In genomic region chr5:122311692-122312091, GRCm38 (mm10) we compare ENCODE assay signal across 16 mouse cellular contexts. TPM values are rescaled to one million over a fixed set of nuclear protein-coding genes. Genes with fewer than 3 reads are reported as not detected.
A peak's percentile ranks its signal among the peaks of the same experiment; 100 is the strongest.
DNase-seq lines count a peak whose midpoint lies in the region; ATAC-seq and TF ChIP-seq lines count a peak whose summit lies in the region.
"Had no signal": no experiment of that assay in that cellular context is flagged by ENCODE, and none has a peak within 500 bp of the region (broad histone marks: within the 10 kb centered on the region; RNA-seq: fewer than 3 reads in every experiment).

No protein-coding gene starts in this region.

- peak; percentile 32 for DNase-seq in CD4-positive, CD25-positive, alpha-beta regulatory T cell, adult 2 months (ENCODE audit: low read depth, low spot score)
- DNase-seq in kidney, adult 2 months = no peak
- DNase-seq in 416B (ENCODE audit: low read depth) = peak; percentile 58
- DNase-seq in thymus, postnatal 0 days (ENCODE audit: low spot score) = peak; percentile 93
- DNase-seq in embryo, embryonic 10 days (ENCODE audit: low spot score) = no peak
- no peak for DNase-seq in adrenal gland, adult 2 months
- DNase-seq: cerebellum, adult 18-20 months; lung, postnatal 4 days; right cerebral cortex, postnatal 14 days had no signal

- ATAC-seq in CD4-positive, CD25-positive, alpha-beta regulatory T cell, adult 4 months = no peak
- ATAC-seq in kidney, embryonic 14.5 days (ENCODE audit: low FRiP score, low TSS enrichment) = no peak
- ATAC-seq: forebrain, embryonic 16.5 days; midbrain, embryonic 16.5 days had no signal

- H3K9me3 ChIP-seq in kidney, embryonic 14.5 days (ENCODE audit: control insufficient read depth, low read length) = no peaks in the 10 kb centered on the region
- H3K9me3 ChIP-seq: neural tube, embryonic 12.5 days had no signal

- 53% methylated on average over 7 of the region's 7 CpGs for WGBS in kidney, adult 2 months
- WGBS in kidney, embryonic 14.5 days = 78% methylated on average over 7 of the region's 7 CpGs

- H3K36me3 ChIP-seq in kidney, adult 2 months (ENCODE audit: control insufficient read depth, insufficient read depth, low read length) = no peaks in the 10 kb centered on the region
- peaks cover 19% of the 10 kb centered on the region for H3K36me3 ChIP-seq in kidney, embryonic 14.5 days (ENCODE audit: control insufficient read depth, insufficient read depth, low read length)

- H3K27ac ChIP-seq in kidney, adult 2 months (ENCODE audit: insufficient read depth, low read depth, low read length) = peak overlapping the region; percentile 2; the same call in 1 of the 2 replicates
- no peak overlapping the region for H3K27ac ChIP-seq in kidney, embryonic 14.5 days (ENCODE audit: low read depth, low read length)
- H3K27ac ChIP-seq: kidney, postnatal 0 days; neural tube, embryonic 12.5 days had no signal

- no peak for TF ChIP-seq CTCF in kidney, adult 2 months (conservative IDR thresholded peaks at IDR 0.05; ENCODE audit: insufficient read depth, insufficient read length, low read depth, low read length)

- no peak overlapping the region for H3K4me2 ChIP-seq in kidney, embryonic 14.5 days (replicated peaks; ENCODE audit: low read depth, low read length)
- H3K4me2 ChIP-seq: heart, embryonic 11.5 days; neural tube, embryonic 12.5 days had no signal

- TF ChIP-seq POLR2A in kidney, adult 2 months (IDR thresholded peaks at IDR 0.05; ENCODE audit: low read depth, low read length) = no peak

- no peak overlapping the region for H3K9ac ChIP-seq in kidney, embryonic 14.5 days (ENCODE audit: low read depth, low read length)
- H3K9ac ChIP-seq: neural tube, embryonic 12.5 days had no signal

- H3K4me3 ChIP-seq in kidney, adult 2 months (ENCODE audit: insufficient read depth, low read depth, low read length) = no peak overlapping the region
- no peak overlapping the region for H3K4me3 ChIP-seq in kidney, embryonic 14.5 days (ENCODE audit: low read length)
- H3K4me3 ChIP-seq: neural tube, embryonic 12.5 days had no signal

- no peaks in the 10 kb centered on the region for H3K27me3 ChIP-seq in kidney, adult 2 months (replicated peaks; ENCODE audit: control insufficient read depth, insufficient read depth, low read length)
- no peaks in the 10 kb centered on the region for H3K27me3 ChIP-seq in kidney, embryonic 14.5 days (ENCODE audit: control insufficient read depth, insufficient read depth, low read length)
- H3K27me3 ChIP-seq: neural tube, embryonic 12.5 days had no signal

- peaks cover 34% of the 10 kb centered on the region for H3K4me1 ChIP-seq in kidney, adult 2 months (ENCODE audit: control insufficient read depth, insufficient read depth, low read length)
- H3K4me1 ChIP-seq in kidney, embryonic 14.5 days (ENCODE audit: control insufficient read depth, insufficient read depth, low read length) = peaks cover 9% of the 10 kb centered on the region
- H3K4me1 ChIP-seq: neural tube, embryonic 12.5 days had no signal

RNA-seq across cellular contexts. Expression of gene Pptc7, which starts 27.5 kb away (rescaled TPM):
- 10 to 100 TPM; 17.8 to 18.7 TPM for polyA plus RNA-seq in CD4-positive, CD25-positive, alpha-beta regulatory T cell, adult 4 months (2017; shearing (Covaris generic))
- polyA plus RNA-seq in kidney, adult 2 months (2012; rRNA removed) = 28.8 and 31.7 TPM in 2 replicates
- polyA plus RNA-seq in kidney, embryonic 14.5 days (2014; fragmentation: Nextera tagmentation; extraction: Ambion mirVana) = 7.9 and 10.9 TPM in 2 replicates
- 23.8 and 34.3 TPM in 2 replicates for polyA plus RNA-seq in thymus, postnatal 0 days (2015; fragmentation: Nextera tagmentation; extraction: Ambion mirVana)
- total RNA-seq in adrenal gland, adult 2 months (2021) = 10 to 100 TPM; 52.0 to 63.4 TPM
- 46.3 and 57.5 TPM in 2 replicates for polyA plus RNA-seq in adrenal gland, adult 2 months (2012; rRNA removed)

RNA-seq across cellular contexts. Expression of gene Rad9b, which starts 42.3 kb away (rescaled TPM):
- polyA plus RNA-seq in CD4-positive, CD25-positive, alpha-beta regulatory T cell, adult 4 months (2017; shearing (Covaris generic)) = 10 to 100 TPM; 13.6 to 17.0 TPM
- polyA plus RNA-seq in kidney, adult 2 months (2012; rRNA removed) = 4.2 and 4.5 TPM in 2 replicates
- polyA plus RNA-seq in kidney, embryonic 14.5 days (2014; fragmentation: Nextera tagmentation; extraction: Ambion mirVana) = 11.4 and 12.2 TPM in 2 replicates
- polyA plus RNA-seq in thymus, postnatal 0 days (2015; fragmentation: Nextera tagmentation; extraction: Ambion mirVana) = 11.5 and 12.3 TPM in 2 replicates
- 1 to 10 TPM; 1.9 to 2.8 TPM for total RNA-seq in adrenal gland, adult 2 months (2021)
- 2.3 and 2.4 TPM in 2 replicates for polyA plus RNA-seq in adrenal gland, adult 2 months (2012; rRNA removed)

RNA-seq across cellular contexts. Expression of gene Vps29, which starts 42.5 kb away (rescaled TPM):
- 100 to 1,000 TPM; 193 to 203 TPM for polyA plus RNA-seq in CD4-positive, CD25-positive, alpha-beta regulatory T cell, adult 4 months (2017; shearing (Covaris generic))
- polyA plus RNA-seq in kidney, adult 2 months (2012; rRNA removed) = 111 and 133 TPM in 2 replicates
- polyA plus RNA-seq in kidney, embryonic 14.5 days (2014; fragmentation: Nextera tagmentation; extraction: Ambion mirVana) = 224 and 236 TPM in 2 replicates
- polyA plus RNA-seq in thymus, postnatal 0 days (2015; fragmentation: Nextera tagmentation; extraction: Ambion mirVana) = 198 and 215 TPM in 2 replicates
- 100 to 1,000 TPM; 128 to 165 TPM for total RNA-seq in adrenal gland, adult 2 months (2021)
- 13.1 and 18.5 TPM in 2 replicates for polyA plus RNA-seq in adrenal gland, adult 2 months (2012; rRNA removed)

RNA-seq across cellular contexts. Expression of gene Tctn1, which starts 47.4 kb away (rescaled TPM):
- polyA plus RNA-seq in CD4-positive, CD25-positive, alpha-beta regulatory T cell, adult 4 months (2017; shearing (Covaris generic)) = 1 to 10 TPM; 1.1 to 2.0 TPM
- 18.2 and 23.2 TPM in 2 replicates for polyA plus RNA-seq in kidney, adult 2 months (2012; rRNA removed)
- 6.5 and 9.8 TPM in 2 replicates for polyA plus RNA-seq in kidney, embryonic 14.5 days (2014; fragmentation: Nextera tagmentation; extraction: Ambion mirVana)
- 1.8 and 3.3 TPM in 2 replicates for polyA plus RNA-seq in thymus, postnatal 0 days (2015; fragmentation: Nextera tagmentation; extraction: Ambion mirVana)
- 10 to 100 TPM; 11.4 to 14.2 TPM for total RNA-seq in adrenal gland, adult 2 months (2021)
- 47.0 and 58.3 TPM in 2 replicates for polyA plus RNA-seq in adrenal gland, adult 2 months (2012; rRNA removed)

RNA-seq across cellular contexts. Expression of gene Gpn3, which starts 60.0 kb away (rescaled TPM):
- 10 to 100 TPM; 56.9 to 67.7 TPM for polyA plus RNA-seq in CD4-positive, CD25-positive, alpha-beta regulatory T cell, adult 4 months (2017; shearing (Covaris generic))
- polyA plus RNA-seq in kidney, adult 2 months (2012; rRNA removed) = 28.2 and 28.8 TPM in 2 replicates
- 77.6 and 82.6 TPM in 2 replicates for polyA plus RNA-seq in kidney, embryonic 14.5 days (2014; fragmentation: Nextera tagmentation; extraction: Ambion mirVana)
- 91.2 and 93.3 TPM in 2 replicates for polyA plus RNA-seq in thymus, postnatal 0 days (2015; fragmentation: Nextera tagmentation; extraction: Ambion mirVana)
- total RNA-seq in adrenal gland, adult 2 months (2021) = 10 to 100 TPM; 24.6 to 32.6 TPM
- 48.0 and 62.7 TPM in 2 replicates for polyA plus RNA-seq in adrenal gland, adult 2 months (2012; rRNA removed)

Comparison
In these comparisons a context has a peak if more than half of its experiments do, and no peak if none do; other contexts are left out.
1. DNase-seq: peak in CD4-positive, CD25-positive, alpha-beta regulatory T cell, adult 2 months (single experiment), 416B (single experiment) and thymus, postnatal 0 days (single experiment); none in kidney, adult 2 months (single experiment), embryo, embryonic 10 days (single experiment) and adrenal gland, adult 2 months (single experiment).